Mouse (Mus musculus) testis, adult 2 months (tissue): ENCODE measurements at regions not wholly inside any gene's neighbourhood (a gene's known extent, or its start where the extent isn't known, plus 50 kb on each side); places are given as distances from the start of the nearest gene placed in this dataset.

ENCODE experiments used
- CTCF ChIP-seq: fragments of 200-500 bp; IDR thresholded peaks from 2 replicates; pipeline ENCODE4 v1.5.1; 2012; ENCODE audit warnings: low read depth, mild to moderate bottlenecking, inconsistent platforms, low read length, moderate library complexity; ENCODE audit not compliant: control insufficient read depth, insufficient read depth, insufficient replicate concordance
- POLR2A ChIP-seq: fragments of 200-500 bp; IDR thresholded peaks from 2 replicates; pipeline ENCODE4 v1.6.1; 2012; ENCODE audit warnings: low read depth, mild to moderate bottlenecking, inconsistent platforms, low read length, moderate library complexity; ENCODE audit not compliant: control insufficient read depth

DNA sequence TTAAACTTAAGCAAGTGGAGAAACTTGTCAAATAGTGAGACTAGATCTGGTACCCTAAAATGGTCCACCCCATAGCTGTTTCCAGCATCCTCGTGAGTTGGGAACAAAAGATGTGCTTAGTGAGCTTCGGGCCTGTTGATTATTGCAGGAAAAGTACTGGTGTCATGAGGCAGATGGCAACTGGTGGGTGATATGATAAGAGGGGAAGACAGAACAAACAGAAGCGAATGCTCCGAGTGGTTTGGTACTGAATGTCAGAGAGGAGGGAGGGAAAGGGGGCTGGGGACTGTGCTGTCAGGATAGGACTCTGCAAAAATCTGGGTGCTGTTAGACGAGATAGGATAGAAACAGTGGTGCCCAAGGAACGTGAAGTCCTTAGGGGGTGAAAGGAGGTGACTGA, 483.4 kb downstream of the Adam3 start:
- TF ChIP-seq CTCF (no peak), POLR2A (no peak)
